Mouse (Mus musculus): ENCODE data around the gene Cyb5rl. TPM values are rescaled to one million over a fixed set of nuclear protein-coding genes. Genes with fewer than 3 reads are reported as not detected.
A peak's percentile ranks its signal among the peaks of the same experiment; 100 is the strongest.

The Cyb5rl gene
- polyA plus RNA-seq, 1 experiment from 2014 or later, result 4.1 TPM

DNA sequence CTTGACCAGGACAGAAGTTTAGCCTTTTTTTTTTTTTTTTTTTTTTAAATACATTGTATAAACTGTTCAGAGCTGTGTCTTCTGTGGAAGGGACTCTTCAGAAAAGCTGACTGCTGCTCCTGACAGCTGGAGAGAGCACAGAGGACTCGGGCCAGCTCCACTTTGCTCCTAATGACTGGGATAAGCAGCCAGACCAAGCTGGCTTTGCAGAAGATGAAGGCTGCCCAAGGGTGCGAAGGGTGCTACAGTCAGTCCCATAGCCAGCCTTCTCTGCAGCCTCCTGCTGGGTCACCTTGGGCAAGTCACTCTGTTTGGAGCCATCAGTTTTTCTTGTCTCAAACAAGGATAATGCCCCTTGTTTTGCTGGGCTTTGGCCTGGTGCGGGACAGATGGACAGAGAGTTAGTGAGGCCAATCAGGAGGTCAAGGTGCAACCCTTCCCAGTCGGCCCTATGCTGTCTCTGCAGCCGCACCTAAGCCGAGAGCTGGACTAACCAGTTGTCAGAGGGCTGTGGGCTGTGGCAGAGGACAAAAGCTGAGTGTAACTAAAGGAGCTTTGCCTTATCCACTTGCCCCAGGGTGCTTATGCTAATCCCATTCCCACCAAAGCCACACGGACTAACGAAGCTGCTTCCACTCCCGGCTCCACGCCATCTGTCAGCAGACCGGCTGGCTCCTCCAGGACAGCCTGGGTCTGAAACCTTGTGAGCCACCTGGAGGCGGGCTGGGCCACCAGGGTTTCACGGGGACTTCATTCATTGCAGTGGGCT is 61.3 kb downstream of the Cyb5rl start:
- peaks cover 16% of the 10 kb centered on the region for H3K4me1 ChIP-seq (ENCODE audit: control insufficient read depth, insufficient read depth, low read length)
- no peaks in the 10 kb centered on the region for H3K36me3 ChIP-seq (ENCODE audit: control insufficient read depth, insufficient read depth, low read length)
- no peaks in the 10 kb centered on the region for H3K27me3 ChIP-seq (ENCODE audit: control insufficient read depth, insufficient read depth, low read depth, low read length)
- H3K4me3 ChIP-seq (ENCODE audit: low read depth, low read length), result no peak overlapping the region
- H3K9me3 ChIP-seq (replicated peaks; ENCODE audit: control insufficient read depth, low read length, poor library complexity, severe bottlenecking), result no peaks in the 10 kb centered on the region
- WGBS, result 14% methylated on average over 13 of the region's 13 CpGs
- H3K9ac ChIP-seq (ENCODE audit: low read depth, low read length), result no peak overlapping the region
- peak; percentile 58; the same call in 1 of the 2 replicates for ATAC-seq
- peak overlapping the region; percentile 40; the same call in 1 of the 2 replicates for H3K27ac ChIP-seq (ENCODE audit: low read length)
- no peak overlapping the region for H3K4me2 ChIP-seq (ENCODE audit: low read length)

DNA sequence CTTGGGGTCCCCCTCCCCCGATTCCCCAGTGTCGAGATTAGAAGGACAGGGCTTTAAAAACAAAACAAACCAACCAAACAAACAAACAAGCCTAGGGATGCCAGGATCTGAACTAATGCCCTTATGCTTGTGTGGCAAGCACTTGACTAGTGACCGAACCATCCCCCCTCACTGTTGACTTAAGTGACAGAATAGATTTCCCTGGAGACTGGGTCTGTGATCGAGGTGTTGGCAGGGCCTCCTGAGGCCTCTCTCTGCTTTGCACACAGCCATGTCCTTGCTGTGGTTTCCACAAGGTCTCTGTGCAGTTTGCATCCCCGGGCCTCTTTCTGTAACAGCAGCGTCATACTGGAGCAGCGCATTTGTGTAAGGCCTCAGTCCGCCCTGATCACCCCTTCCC is 62.6 kb downstream of the Cyb5rl start:
- H3K36me3 ChIP-seq (ENCODE audit: control insufficient read depth, insufficient read depth, low read length), result no peaks in the 10 kb centered on the region
- ATAC-seq, result no peak
- H3K4me3 ChIP-seq (ENCODE audit: low read depth, low read length), result no peak overlapping the region
- no peaks in the 10 kb centered on the region for H3K9me3 ChIP-seq (replicated peaks; ENCODE audit: control insufficient read depth, low read length, poor library complexity, severe bottlenecking)
- peaks cover 16% of the 10 kb centered on the region for H3K4me1 ChIP-seq (ENCODE audit: control insufficient read depth, insufficient read depth, low read length)
- H3K27ac ChIP-seq (ENCODE audit: low read length), result no peak overlapping the region
- no peaks in the 10 kb centered on the region for H3K27me3 ChIP-seq (ENCODE audit: control insufficient read depth, insufficient read depth, low read depth, low read length)
- 72% methylated on average over 8 of the region's 8 CpGs for WGBS
- no peak overlapping the region for H3K9ac ChIP-seq (ENCODE audit: low read depth, low read length)
- no peak overlapping the region for H3K4me2 ChIP-seq (ENCODE audit: low read length)

DNA sequence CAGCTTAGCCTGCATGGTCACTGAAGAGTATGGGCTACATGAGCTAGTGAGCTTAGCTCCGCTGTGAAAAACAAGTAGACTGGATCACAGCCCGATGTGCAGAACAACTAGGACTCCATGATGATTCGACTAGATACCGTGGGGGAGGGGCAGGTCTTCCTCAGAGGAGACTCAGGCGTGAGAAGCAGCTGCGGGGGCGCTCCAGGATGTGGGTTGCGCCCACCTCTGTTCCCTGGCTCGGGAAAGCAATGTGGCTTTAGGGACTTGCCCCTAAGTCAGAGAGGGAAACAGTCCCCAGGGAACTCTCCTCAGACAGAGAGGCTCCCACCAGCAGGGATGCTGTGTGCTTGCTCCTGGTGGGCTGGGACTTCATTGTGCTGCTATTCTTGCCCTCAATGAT is 63.7 kb downstream of the Cyb5rl start:
- no peak overlapping the region for H3K4me2 ChIP-seq (ENCODE audit: low read length)
- ATAC-seq, result no peak
- no peaks in the 10 kb centered on the region for H3K36me3 ChIP-seq (ENCODE audit: control insufficient read depth, insufficient read depth, low read length)
- no peaks in the 10 kb centered on the region for H3K9me3 ChIP-seq (replicated peaks; ENCODE audit: control insufficient read depth, low read length, poor library complexity, severe bottlenecking)
- no peak overlapping the region for H3K4me3 ChIP-seq (ENCODE audit: low read depth, low read length)
- H3K4me1 ChIP-seq (ENCODE audit: control insufficient read depth, insufficient read depth, low read length), result peaks cover 16% of the 10 kb centered on the region
- H3K27me3 ChIP-seq (ENCODE audit: control insufficient read depth, insufficient read depth, low read depth, low read length), result no peaks in the 10 kb centered on the region
- 0 out of 2 replicates have a peak overlapping the region, but pooled peaks have one; percentile 14 for H3K27ac ChIP-seq (ENCODE audit: low read length)
- WGBS, result 16% methylated on average over 9 of the region's 9 CpGs
- no peak overlapping the region for H3K9ac ChIP-seq (ENCODE audit: low read depth, low read length)

DNA sequence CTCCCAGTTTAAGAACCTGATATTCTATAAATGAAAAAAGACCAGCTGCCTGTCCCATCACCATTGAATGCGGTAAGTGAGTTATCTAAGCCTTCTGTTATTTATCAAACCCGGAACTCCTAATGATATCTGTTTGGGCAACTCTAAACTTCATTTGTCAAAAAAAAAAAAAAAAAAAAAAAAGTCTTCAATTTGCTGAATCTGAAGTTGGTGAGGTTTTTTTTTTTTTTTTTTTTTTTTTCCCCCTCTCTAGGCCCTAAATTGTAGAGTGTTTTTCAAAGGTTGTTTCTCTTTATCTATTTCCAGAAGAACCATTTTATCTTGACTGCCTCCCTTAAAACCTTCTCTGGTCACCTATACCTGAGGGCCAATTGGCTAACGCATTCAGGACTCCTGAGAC is 68.1 kb downstream of the Cyb5rl start:
- Histone ChIP-seq H3K27me3 (ENCODE audit: control insufficient read depth, insufficient read depth, low read depth, low read length) (no peaks in the 10 kb centered on the region), H3K4me1 (ENCODE audit: control insufficient read depth, insufficient read depth, low read length) (peaks cover 25% of the 10 kb centered on the region), H3K36me3 (ENCODE audit: control insufficient read depth, insufficient read depth, low read length) (no peaks in the 10 kb centered on the region), H3K9ac (ENCODE audit: low read depth, low read length) (no peak overlapping the region), H3K4me3 (ENCODE audit: low read depth, low read length) (no peak overlapping the region), H3K4me2 (ENCODE audit: low read length) (no peak overlapping the region), H3K27ac (ENCODE audit: low read length) (no peak overlapping the region), H3K9me3 (replicated peaks; ENCODE audit: control insufficient read depth, low read length, poor library complexity, severe bottlenecking) (no peaks in the 10 kb centered on the region)
- ATAC-seq, result no peak
- 91% methylated on average over 3 of the region's 3 CpGs for WGBS

DNA sequence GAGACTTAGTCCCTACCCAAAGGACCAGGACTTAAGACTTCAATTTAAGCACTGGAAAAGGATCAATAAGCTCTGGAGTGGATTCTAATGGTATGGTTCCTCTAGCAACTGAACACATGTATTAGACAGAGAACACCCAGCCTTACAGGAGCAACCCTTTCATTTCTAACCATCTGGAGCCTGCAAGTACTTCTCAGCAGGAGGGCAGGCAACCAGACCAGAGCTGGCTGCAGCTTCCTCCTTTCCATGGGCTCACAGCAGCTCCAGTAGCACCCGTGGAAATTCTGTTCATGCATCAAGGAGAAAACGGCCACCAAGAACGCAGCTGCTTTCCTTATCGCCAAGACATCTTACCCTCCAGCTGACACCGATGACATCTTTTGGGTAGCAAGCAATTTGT is 68.9 kb downstream of the Cyb5rl start:
- 72% methylated on average over 5 of the region's 5 CpGs for WGBS
- Histone ChIP-seq H3K4me2 (ENCODE audit: low read length) (no peak overlapping the region), H3K4me1 (ENCODE audit: control insufficient read depth, insufficient read depth, low read length) (peaks cover 29% of the 10 kb centered on the region), H3K9me3 (replicated peaks; ENCODE audit: control insufficient read depth, low read length, poor library complexity, severe bottlenecking) (no peaks in the 10 kb centered on the region), H3K4me3 (ENCODE audit: low read depth, low read length) (no peak overlapping the region), H3K27me3 (ENCODE audit: control insufficient read depth, insufficient read depth, low read depth, low read length) (no peaks in the 10 kb centered on the region), H3K27ac (ENCODE audit: low read length) (no peak overlapping the region), H3K9ac (ENCODE audit: low read depth, low read length) (no peak overlapping the region), H3K36me3 (ENCODE audit: control insufficient read depth, insufficient read depth, low read length) (no peaks in the 10 kb centered on the region)
- ATAC-seq, result no peak

DNA sequence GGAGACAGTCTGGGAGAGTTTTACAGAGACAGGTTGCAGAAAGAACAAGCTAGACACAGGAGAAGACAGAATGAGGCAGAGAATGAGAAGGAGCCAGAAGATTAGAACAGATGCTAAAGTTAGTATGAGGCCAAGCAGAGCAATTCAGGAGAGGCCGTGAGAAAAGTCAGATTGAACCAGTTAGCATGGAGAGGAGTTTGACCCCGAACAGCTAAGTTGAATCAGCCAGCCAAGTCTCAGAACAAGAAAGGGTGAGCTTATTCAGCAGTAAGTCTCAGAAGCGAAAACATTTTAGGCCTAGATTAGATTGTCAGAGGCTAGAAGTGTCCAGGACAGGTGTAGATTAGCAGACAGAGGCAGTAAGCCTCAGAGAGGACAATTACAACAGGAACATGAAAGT is 69.7 kb downstream of the Cyb5rl start:
- Histone ChIP-seq H3K27me3 (ENCODE audit: control insufficient read depth, insufficient read depth, low read depth, low read length) (no peaks in the 10 kb centered on the region), H3K9ac (ENCODE audit: low read depth, low read length) (no peak overlapping the region), H3K4me2 (ENCODE audit: low read length) (no peak overlapping the region), H3K36me3 (ENCODE audit: control insufficient read depth, insufficient read depth, low read length) (no peaks in the 10 kb centered on the region), H3K9me3 (replicated peaks; ENCODE audit: control insufficient read depth, low read length, poor library complexity, severe bottlenecking) (no peaks in the 10 kb centered on the region), H3K4me3 (ENCODE audit: low read depth, low read length) (no peak overlapping the region), H3K27ac (ENCODE audit: low read length) (no peak overlapping the region), H3K4me1 (ENCODE audit: control insufficient read depth, insufficient read depth, low read length) (peaks cover 31% of the 10 kb centered on the region)
- ATAC-seq, result no peak
- WGBS, result 64% methylated on average over 3 of the region's 3 CpGs

Other genes with a start within 250 kb of the Cyb5rl start
- 129 and 164 TPM in 2 replicates for gene Ssbp3, start 156.3 kb upstream of the Cyb5rl start, polyA plus RNA-seq (2015; fragmentation: Nextera tagmentation; extraction: Ambion mirVana)
- 74.1 and 77.3 TPM in 2 replicates for gene Mrpl37, start 120 bp upstream of the Cyb5rl start, polyA plus RNA-seq (2015; fragmentation: Nextera tagmentation; extraction: Ambion mirVana)
- not detected in 2 replicates for gene Cdcp2, start 29.9 kb downstream of the Cyb5rl start, polyA plus RNA-seq (2015; fragmentation: Nextera tagmentation; extraction: Ambion mirVana)
- 356 and 359 TPM in 2 replicates for gene Tmem59, start 111.4 kb downstream of the Cyb5rl start, polyA plus RNA-seq (2015; fragmentation: Nextera tagmentation; extraction: Ambion mirVana)
- gene Tceanc2, start 112.1 kb downstream of the Cyb5rl start, polyA plus RNA-seq (2015; fragmentation: Nextera tagmentation; extraction: Ambion mirVana), result 18.1 and 27.2 TPM in 2 replicates
- not detected in 2 replicates for gene Ldlrad1, start 142.2 kb downstream of the Cyb5rl start, polyA plus RNA-seq (2015; fragmentation: Nextera tagmentation; extraction: Ambion mirVana)
- 54.6 and 59.4 TPM in 2 replicates for gene Lrrc42, start 186.5 kb downstream of the Cyb5rl start, polyA plus RNA-seq (2015; fragmentation: Nextera tagmentation; extraction: Ambion mirVana)
- 35.6 and 39.6 TPM in 2 replicates for gene Hspb11, start 186.6 kb downstream of the Cyb5rl start, polyA plus RNA-seq (2015; fragmentation: Nextera tagmentation; extraction: Ambion mirVana)
- gene Dio1, start 240.2 kb downstream of the Cyb5rl start, polyA plus RNA-seq (2015; fragmentation: Nextera tagmentation; extraction: Ambion mirVana), result not detected in 2 replicates
- 52.2 and 53.2 TPM in 2 replicates for gene Yipf1, start 247.4 kb downstream of the Cyb5rl start, polyA plus RNA-seq (2015; fragmentation: Nextera tagmentation; extraction: Ambion mirVana)